Mouse (Mus musculus): Measurements from ENCODE around the gene Eps8l2.
A peak's percentile ranks its signal among the peaks of the same experiment; 100 is the strongest.

Gene Eps8l2

GRCm38 (mm10) chr7:141338576-141339131 lies at the start of gene Eps8l2:
TSS of gene Eps8l2 (plus strand) at chr7:141338880.
- DNase-seq (ENCODE audit: low read depth, low spot score): peak; percentile 43

DNA sequence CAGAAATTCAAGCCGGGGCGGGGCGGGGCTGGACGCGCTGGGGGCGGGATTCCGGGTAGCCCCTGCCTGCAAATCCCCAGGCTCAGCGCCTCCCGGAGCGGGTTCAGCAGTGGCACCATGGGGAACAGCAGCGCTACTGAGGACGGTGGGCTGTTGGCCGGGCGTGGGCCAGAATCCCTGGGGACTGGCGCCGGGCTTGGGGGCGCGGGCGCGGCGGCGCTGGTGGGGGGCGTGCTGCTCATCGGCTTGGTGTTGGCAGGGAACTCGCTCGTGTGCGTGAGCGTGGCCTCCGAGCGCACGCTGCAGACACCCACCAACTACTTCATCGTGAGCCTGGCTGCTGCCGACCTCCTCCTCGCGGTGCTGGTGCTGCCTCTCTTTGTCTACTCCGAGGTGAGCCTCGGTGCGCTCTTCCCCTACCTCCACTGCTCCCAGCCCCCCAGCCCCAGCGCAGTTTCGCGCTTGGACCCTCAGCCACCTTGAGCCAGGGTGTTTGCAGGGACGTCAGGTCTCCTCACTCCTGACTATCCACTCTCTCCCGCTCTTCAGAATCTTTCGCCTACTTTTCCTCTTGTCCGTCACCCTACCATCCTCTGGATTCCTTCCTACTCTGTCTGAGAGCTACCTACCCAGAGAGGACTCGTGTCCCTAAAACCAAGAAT lies 46.6 kb upstream of the Eps8l2 start, which contains the start of gene Drd4:
TSS of gene Drd4 (plus strand) at position 86 of the 662 bp plus-strand sequence.
- DNase-seq (ENCODE audit: low read depth, low spot score): peak; percentile 61

DNA sequence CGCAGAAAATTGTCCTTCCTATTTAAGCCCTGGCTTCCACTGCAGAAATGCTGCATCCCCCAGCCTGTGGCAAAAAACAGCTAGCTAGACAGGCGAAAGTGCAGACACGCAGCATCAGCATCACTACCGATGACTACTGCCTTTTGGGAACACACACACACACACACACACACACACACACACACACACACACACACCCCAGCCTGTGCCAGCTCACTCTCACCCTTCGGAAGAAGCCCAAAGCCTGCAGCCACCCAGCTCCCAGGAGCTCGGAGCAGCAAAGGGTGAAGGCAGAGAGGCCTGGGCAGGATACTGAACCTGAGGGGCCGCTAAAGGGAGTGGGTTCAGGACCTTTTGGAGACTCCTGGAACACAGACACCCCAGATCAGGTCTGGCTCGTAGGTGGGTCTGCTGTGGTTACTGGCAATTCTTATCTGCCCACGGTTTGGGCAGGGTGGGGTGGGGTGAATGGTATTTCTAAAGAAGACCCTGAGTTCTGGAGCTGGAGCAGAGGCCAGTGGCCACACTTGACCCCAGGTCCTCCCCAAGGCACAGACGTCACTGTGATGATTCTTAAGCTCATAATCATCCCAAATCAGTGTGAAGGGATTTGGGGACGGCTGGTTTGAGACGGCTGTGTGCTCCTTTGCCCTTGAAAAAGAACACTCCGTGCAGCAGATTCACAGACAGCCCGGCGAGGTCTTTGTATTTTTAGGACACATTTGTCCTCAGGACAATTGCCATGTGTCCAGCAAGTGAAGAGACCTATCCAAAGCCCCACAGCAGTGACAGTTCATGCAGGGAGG lies 45.9 kb upstream of the Eps8l2 start:
- no peak for DNase-seq (ENCODE audit: low read depth, low spot score)

GRCm38 (mm10) chr7:141293852-141294471 lies 44.7 kb upstream of the Eps8l2 start:
- DNase-seq (ENCODE audit: low read depth, low spot score): peak; percentile 46

DNA sequence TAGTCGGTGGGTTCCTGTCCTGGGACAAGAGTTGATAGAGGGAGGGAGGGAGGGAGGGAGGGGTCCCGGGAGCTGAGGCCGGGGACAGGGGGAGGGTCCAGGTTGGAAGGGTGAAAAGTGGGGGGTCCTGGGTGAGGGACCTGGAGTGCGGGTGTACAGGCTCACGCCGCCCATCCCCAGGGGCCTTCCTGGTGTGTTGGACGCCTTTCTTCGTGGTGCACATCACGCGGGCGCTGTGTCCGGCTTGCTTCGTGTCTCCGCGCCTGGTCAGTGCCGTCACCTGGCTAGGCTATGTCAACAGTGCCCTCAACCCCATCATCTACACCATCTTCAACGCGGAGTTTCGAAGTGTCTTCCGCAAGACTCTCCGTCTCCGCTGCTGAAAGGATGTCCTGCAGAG lies 44.2 kb upstream of the Eps8l2 start:
- DNase-seq (ENCODE audit: low read depth, low spot score): no peak

DNA sequence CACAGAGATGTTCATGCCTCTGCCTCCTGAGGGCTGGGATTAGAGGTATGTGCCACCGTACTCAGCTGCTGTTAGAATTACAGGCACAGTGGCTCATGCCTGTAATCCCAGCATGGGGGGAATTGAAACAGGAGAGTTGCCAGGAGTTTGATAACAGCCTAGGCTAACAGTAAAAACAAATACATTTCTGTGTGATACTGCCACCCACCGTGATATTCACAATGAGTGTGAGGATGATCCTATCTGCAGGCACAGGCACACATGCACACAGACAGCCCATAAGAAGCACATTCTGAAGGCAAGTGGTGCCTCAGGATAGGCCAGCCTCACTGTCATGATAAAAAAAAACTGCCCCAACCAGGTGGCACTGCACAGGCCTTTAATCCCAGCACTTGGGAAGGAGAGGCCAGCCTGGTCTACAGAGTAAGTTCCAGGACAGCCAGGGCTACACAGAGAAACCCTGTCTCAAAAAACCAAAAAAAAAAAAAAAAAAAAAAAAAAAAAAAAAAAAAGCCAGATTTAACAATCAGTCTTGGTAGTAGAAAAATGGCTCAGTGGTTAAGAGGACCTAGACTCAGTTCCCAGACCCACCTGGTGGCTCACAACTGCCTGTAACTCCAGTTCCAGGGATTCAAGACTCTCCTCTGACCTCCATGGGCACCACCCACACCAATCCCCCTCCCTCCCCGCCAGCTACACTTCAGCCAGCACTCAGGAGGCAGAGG lies 40.6 kb upstream of the Eps8l2 start:
- DNase-seq (ENCODE audit: low read depth, low spot score): no peak

DNA sequence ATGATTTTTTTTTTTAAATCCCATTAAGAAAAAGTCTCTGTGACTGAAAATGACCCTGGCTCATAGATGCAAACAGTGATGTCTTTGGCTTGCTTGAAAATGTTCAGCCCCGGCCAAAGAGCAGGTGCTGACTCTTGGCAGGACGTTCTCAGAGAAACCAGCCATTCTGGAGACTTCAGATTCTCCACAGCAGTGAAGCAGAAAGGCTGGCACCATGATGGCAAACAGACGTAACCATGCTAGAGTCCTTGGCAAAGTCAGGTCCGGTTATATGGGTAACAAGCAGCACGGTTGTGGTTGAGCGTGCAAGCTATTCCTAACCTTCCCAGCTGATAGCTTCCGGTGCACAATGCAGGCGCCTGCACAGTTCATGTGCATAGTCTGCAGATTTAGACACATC lies 39.5 kb upstream of the Eps8l2 start:
- no peak for DNase-seq (ENCODE audit: low read depth, low spot score)

DNA sequence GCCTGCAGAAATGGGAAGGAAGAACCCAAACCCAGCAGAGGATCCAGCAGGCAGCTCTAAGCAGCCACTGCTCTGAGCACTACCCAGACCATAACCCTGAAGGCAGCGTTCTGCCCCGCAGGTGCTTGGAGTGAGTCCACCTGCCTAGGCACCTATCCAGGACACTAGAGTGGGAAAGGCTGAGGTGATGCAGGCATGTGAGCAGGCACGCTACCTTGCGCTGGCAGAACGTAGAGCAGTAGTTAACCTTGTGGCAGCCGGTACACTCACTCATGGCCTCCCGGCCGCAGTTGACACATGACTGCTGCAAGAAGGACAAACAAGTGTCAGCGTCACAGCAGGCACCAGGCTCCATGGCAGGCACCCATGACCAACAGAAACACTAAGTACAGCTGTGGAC lies 37.3 kb upstream of the Eps8l2 start:
- no peak for DNase-seq (ENCODE audit: low read depth, low spot score)

GRCm38 (mm10) chr7:141302702-141303268 lies 35.9 kb upstream of the Eps8l2 start:
- no peak for DNase-seq (ENCODE audit: low read depth, low spot score)

DNA sequence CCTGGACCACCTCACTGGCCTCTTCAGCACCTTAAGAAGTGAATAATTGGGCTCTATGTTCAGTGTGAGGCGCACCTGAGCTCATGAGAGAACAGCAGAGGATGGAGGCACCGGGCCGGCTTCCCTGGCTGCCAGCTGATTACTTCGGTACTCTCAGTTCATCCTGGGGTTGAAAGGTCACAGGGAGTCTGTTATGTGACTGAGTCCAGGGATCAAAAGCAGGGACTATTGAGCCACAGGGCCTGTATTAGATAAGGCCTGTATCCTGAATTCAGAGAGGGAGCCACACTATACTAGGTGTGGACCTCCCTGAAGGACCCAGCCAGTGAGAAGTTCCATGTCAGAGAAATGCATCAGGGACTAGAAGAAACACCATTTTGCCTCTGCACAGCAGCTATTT lies 34.1 kb upstream of the Eps8l2 start:
- no peak for DNase-seq (ENCODE audit: low read depth, low spot score)

DNA sequence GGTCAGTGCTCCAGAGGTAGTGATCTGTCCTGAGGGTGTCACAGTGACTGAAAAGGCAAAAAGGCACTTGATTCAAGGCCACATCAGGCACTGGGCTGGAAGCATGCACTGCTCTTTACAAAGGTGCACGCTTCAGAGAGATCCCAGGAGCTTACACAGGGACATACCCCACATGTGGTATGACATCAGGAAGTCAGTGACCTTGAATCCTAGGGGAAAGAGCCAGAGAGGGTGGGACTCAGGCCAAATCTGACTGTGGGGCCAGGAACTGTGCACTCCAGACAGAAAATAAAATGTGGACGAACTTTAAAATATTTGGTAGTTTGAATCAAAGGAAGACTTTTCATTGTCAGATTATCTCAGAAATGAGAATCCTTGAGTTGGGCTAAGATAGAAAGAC lies 24.3 kb upstream of the Eps8l2 start:
- DNase-seq (ENCODE audit: low read depth, low spot score): no peak

DNA sequence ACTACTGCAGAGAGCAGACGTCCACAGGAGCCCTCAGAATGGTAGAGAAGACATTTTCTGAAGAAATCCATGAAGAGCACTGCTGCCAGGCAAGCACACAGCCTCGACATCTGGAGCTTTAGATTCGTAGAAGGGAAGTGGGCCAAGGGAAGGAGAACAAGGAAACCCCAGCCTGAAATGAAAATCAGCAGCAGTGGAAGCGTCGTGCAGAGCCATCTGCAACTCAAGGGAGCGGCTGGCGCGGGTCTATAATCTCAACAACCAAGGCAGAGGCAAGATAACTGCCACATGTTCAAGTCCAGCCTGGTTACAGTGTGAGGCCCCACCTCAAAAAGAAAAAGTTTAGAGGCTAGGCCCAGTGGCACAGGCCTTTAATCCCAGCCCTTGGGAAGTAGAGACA lies 23.6 kb upstream of the Eps8l2 start:
- no peak for DNase-seq (ENCODE audit: low read depth, low spot score)

DNA sequence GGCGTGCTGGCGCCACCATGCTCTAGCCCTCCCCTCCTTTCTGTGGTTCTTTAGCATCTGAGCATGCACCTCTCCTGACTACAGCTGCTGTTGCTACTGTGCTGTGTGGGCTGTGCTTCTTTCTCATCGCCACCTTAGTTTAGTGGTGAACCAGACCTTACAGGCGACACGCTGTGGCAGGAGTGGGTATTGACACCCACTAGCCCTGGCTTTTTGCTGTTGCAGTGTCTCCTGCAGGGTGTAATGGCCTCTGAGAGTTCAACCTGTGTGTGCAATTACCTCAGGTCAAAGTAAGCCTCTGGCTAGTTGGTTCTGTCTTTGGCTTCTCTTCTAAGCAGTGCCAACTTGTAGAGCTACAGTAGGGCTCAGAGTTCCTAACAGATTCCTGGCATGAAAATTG lies 22.7 kb upstream of the Eps8l2 start:
- DNase-seq (ENCODE audit: low read depth, low spot score): peak; percentile 75

DNA sequence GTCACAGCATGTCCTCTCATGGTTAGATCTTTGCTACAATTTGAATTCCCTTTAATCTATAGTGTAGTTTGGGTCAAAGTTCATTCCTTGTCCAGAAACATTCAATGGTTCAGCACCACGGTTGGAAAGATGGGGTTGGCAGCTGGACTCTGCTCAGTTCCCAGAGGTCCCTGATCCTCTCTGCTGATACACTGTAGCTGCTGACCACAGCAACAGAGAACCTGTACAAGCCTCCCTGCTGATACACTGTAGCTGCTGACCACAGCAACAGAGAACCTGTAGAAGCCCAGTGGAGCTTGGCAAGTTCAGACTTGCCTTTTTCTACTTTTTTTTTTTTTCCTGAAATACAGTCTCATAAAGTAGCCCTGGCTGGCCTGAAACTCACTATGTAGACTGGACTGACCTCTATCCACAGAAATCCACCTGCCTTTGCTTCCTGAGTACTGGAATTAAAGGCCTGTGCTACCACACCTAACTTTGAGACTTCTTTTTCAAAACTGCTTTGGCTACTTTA lies 21.0 kb upstream of the Eps8l2 start:
- no peak for DNase-seq (ENCODE audit: low read depth, low spot score)

DNA sequence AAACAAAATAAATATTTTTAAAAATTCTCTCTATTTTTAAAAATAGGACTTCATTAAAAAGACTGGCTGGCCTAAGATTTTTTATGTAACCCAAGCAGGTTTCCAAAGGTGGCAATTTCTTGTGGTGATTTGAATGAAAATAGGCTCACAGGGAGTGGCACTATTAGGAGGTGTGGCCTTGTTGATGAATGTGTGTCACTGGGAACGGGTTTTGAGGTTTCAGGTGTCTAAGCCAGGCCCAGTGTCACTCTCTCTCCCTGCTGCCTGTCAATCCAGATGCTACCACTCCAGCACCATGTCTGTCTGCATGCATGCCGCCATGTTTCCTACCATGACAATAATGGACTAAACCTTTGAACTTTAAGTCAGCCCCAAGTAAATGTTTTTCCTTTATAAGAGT lies 19.2 kb upstream of the Eps8l2 start:
- DNase-seq (ENCODE audit: low read depth, low spot score): peak; percentile 72

- DNase-seq (ENCODE audit: low read depth, low spot score): no peak
These were observed 14.0 kb upstream of the Eps8l2 start for GRCm38 (mm10) chr7:141324686-141325085.

- DNase-seq (ENCODE audit: low read depth, low spot score): peak; percentile 18
These were observed 11.9 kb upstream of the Eps8l2 start for GRCm38 (mm10) chr7:141326546-141327446.

DNA sequence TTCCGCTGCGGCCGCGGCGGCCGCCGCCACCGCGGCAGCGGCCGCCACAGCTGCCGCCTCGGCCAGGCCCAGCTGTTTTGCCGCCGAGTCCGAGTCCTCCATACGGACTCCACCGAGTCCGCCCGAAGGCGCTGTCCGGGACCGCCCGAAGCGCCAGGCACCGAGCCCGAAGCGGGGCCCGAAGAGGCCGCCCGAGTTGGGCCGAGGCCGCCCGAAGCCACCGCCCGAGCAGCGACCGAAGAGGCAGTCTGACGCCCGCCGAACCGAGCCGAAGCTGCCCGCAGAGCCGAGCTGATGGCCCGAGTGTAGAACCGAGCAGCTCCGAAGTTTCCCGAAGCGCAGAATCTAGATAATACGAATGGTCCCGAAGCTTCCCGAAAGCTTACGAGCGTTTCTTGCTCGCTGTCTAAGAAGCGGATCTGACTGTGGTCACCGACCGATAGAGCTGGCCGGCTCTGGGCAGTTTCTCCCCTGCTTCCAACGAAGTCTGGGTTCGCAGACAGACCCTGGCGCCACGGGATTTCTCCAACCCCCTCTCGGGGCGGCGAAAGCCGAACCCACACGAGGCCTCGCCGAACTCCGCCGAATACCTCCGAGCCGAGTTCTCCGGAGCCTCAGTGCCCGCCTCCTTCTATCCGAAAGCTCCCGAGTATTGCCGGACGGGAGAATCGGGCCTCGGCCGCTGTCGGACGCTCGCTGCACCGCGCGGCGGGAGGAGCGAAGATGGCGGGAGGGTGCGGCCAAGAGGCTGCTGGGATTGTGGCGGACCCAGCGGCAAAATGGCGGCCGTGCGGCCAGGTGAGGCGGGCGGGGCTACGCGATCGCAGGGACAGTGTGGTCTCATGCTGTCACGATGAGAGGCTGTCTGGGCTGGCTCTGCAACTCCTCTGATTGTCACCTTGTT lies 11.0 kb upstream of the Eps8l2 start, which contains the start of the genes Deaf1 and Tmem80:
TSS of gene Deaf1 (minus strand) at position 222 of the 904 bp plus-strand sequence.
TSS of gene Tmem80 (plus strand) at position 271 of the 904 bp plus-strand sequence.
- peak; percentile 84 for DNase-seq (ENCODE audit: low read depth, low spot score)

Data from R1 (cell line).